Mouse (Mus musculus): Measurements from ENCODE around the gene Atp1a2. TPM values are rescaled to one million over a fixed set of nuclear protein-coding genes. Genes with fewer than 3 reads are reported as not detected.

Atp1a2 gene
- total RNA-seq, 2 experiments from 2014 or later: 134 to 155 TPM

GRCm38 (mm10) chr1:172304443-172304842 lies 6.6 kb upstream of the Atp1a2 start:
- no peak for DNase-seq

GRCm38 (mm10) chr1:172302851-172303250 lies 5.0 kb upstream of the Atp1a2 start:
- no peak for DNase-seq

- no peak for DNase-seq
Observed at GRCm38 (mm10) chr1:172302311-172302710, 4.4 kb upstream of the Atp1a2 start.

GRCm38 (mm10) chr1:172301180-172301579 lies 3.3 kb upstream of the Atp1a2 start:
- DNase-seq: no peak

GRCm38 (mm10) chr1:172300247-172300646 lies 2.4 kb upstream of the Atp1a2 start:
- DNase-seq: peak; percentile 78 to 80

- no peak for DNase-seq
Observed at GRCm38 (mm10) chr1:172299528-172299927, 1.7 kb upstream of the Atp1a2 start.

- peak; percentile 33 to 52 for DNase-seq
Observed at GRCm38 (mm10) chr1:172296816-172297510, 901 bp downstream of the Atp1a2 start.

GRCm38 (mm10) chr1:172295751-172296197 lies 2.1 kb downstream of the Atp1a2 start:
- DNase-seq: no peak

- DNase-seq: no peak
Observed at GRCm38 (mm10) chr1:172293449-172293848, 4.4 kb downstream of the Atp1a2 start.

GRCm38 (mm10) chr1:172292880-172293279 lies 5.0 kb downstream of the Atp1a2 start:
- DNase-seq: peak; percentile 43 to 49

- DNase-seq: no peak
Observed at GRCm38 (mm10) chr1:172289617-172289946, 8.3 kb downstream of the Atp1a2 start.

- DNase-seq: peak; percentile 75 to 77
Observed at GRCm38 (mm10) chr1:172288900-172289616, 8.8 kb downstream of the Atp1a2 start.

- no peak for DNase-seq
Observed at GRCm38 (mm10) chr1:172286740-172287139, 11.1 kb downstream of the Atp1a2 start.

- DNase-seq: no peak
Observed at GRCm38 (mm10) chr1:172284221-172284620, 13.6 kb downstream of the Atp1a2 start.

- DNase-seq: no peak
Observed at GRCm38 (mm10) chr1:172283073-172283472, 14.8 kb downstream of the Atp1a2 start.

GRCm38 (mm10) chr1:172281522-172282254 lies 16.2 kb downstream of the Atp1a2 start:
- peak; percentile 58 to 65 for DNase-seq

- DNase-seq: no peak
Observed at GRCm38 (mm10) chr1:172279768-172280509, 17.9 kb downstream of the Atp1a2 start.

GRCm38 (mm10) chr1:172278328-172278727 lies 19.5 kb downstream of the Atp1a2 start:
- DNase-seq: no peak

- no peak for DNase-seq
Observed at GRCm38 (mm10) chr1:172277172-172277571, 20.7 kb downstream of the Atp1a2 start.

GRCm38 (mm10) chr1:172274547-172274946 lies 23.3 kb downstream of the Atp1a2 start:
- DNase-seq: no peak

GRCm38 (mm10) chr1:172274116-172274515 lies 23.7 kb downstream of the Atp1a2 start:
- DNase-seq: no peak

GRCm38 (mm10) chr1:172273386-172273785 lies 24.5 kb downstream of the Atp1a2 start:
- no peak for DNase-seq

Measured in adrenal gland, postnatal 36 days (tissue).